Mouse (Mus musculus) MEL (cell line): Measurements from ENCODE around the gene Ebi3. TPM values are rescaled to one million over a fixed set of nuclear protein-coding genes. Genes with fewer than 3 reads are reported as not detected.
A peak's percentile ranks its signal among the peaks of the same experiment; 100 is the strongest.

ENCODE experiments used
- DNase-seq: peaks from one replicate; pipeline ENCODE4 v3.0.0; 2011; ENCODE audit warnings: low read depth, low spot score
- H3K27ac ChIP-seq: 2 replicates; pipeline ENCODE4 v1.5.1; 2012; ENCODE audit warnings: low read depth, mild to moderate bottlenecking, control low read depth, low read length, moderate library complexity; ENCODE audit not compliant: control insufficient read depth
- H3K27me3 ChIP-seq, 2 experiments: fragments of 150-350 bp in 1 of 2; sonication (generic) in 1 of 2; 2 replicates each; pipeline ENCODE4 v1.6.1; 2012; ENCODE audit warnings: low read length in 2 of 2, mild to moderate bottlenecking in 2 of 2, improper control_type of control experiment in 1 of 2, moderate library complexity in 1 of 2; ENCODE audit not compliant: insufficient read depth in 2 of 2, control insufficient read depth in 1 of 2
- H3K36me3 ChIP-seq, 2 experiments: 2 replicates each; pipeline ENCODE4 v1.6.1; 2012 to 2014; ENCODE audit warnings: low read length in 2 of 2, improper control_type of control experiment in 1 of 2, inconsistent platforms in 1 of 2, mild to moderate bottlenecking in 1 of 2; ENCODE audit not compliant: insufficient read depth in 2 of 2, control insufficient read depth in 1 of 2
- H3K4me1 ChIP-seq, 2 experiments: fragments of 150-350 bp in 1 of 2; sonication (generic) in 1 of 2; 2 replicates each; pipeline ENCODE4 v1.6.1; 2012; ENCODE audit warnings: low read length in 2 of 2, improper control_type of control experiment in 1 of 2, mild to moderate bottlenecking in 1 of 2; ENCODE audit not compliant: insufficient read depth in 2 of 2, control insufficient read depth in 1 of 2
- H3K4me3 ChIP-seq, 2 experiments: fragments of 150-350 bp in 1 of 2; sonication (generic) in 1 of 2; 2 replicates each; pipeline ENCODE4 v1.5.1; 2012; ENCODE audit warnings: low read depth in 2 of 2, low read length in 2 of 2, mild to moderate bottlenecking in 2 of 2, moderate library complexity in 2 of 2, control low read depth in 1 of 2, improper control_type of control experiment in 1 of 2; ENCODE audit not compliant: control insufficient read depth in 1 of 2, insufficient read depth in 1 of 2
- H3K79me2 ChIP-seq: 2 replicates; pipeline ENCODE4 v1.6.1; 2012; ENCODE audit warnings: mild to moderate bottlenecking, low read length, moderate library complexity; ENCODE audit not compliant: control insufficient read depth, poor library complexity, insufficient read depth
- H3K9ac ChIP-seq: 2 replicates; pipeline ENCODE4 v1.6.1; 2012; ENCODE audit warnings: low read depth, mild to moderate bottlenecking, control low read depth, low read length, moderate library complexity; ENCODE audit not compliant: control insufficient read depth, poor library complexity, severe bottlenecking
- H3K9me3 ChIP-seq: fragments of 150-350 bp; sonication (generic); replicated peaks from 2 replicates; pipeline ENCODE4 v1.6.1; 2012; ENCODE audit warnings: mild to moderate bottlenecking, low read length, improper control_type of control experiment, moderate library complexity; ENCODE audit not compliant: insufficient read depth
- BHLHE40 ChIP-seq: IDR thresholded peaks from 2 replicates; pipeline ENCODE4 v1.6.1; 2012; ENCODE audit warnings: low read depth, mild to moderate bottlenecking, inconsistent platforms, low read length, improper control_type of control experiment, borderline replicate concordance
- CTCF ChIP-seq, 3 experiments: IDR thresholded peaks in 2 of 3; conservative IDR thresholded peaks in 1 of 3; 2 replicates each; pipeline ENCODE4 v1.5.1; 2011 to 2012; ENCODE audit warnings: low read length in 3 of 3, low read depth in 2 of 3, mild to moderate bottlenecking in 2 of 3, improper control_type of control experiment in 1 of 3, inconsistent platforms in 1 of 3, mixed read lengths in 1 of 3, moderate library complexity in 1 of 3; ENCODE audit not compliant: control insufficient read depth in 1 of 3, insufficient read depth in 1 of 3, poor library complexity in 1 of 3, severe bottlenecking in 1 of 3
- ELF1 ChIP-seq: IDR thresholded peaks from 2 replicates; pipeline ENCODE4 v1.6.1; 2014; ENCODE audit warnings: low read depth, mild to moderate bottlenecking, inconsistent platforms, low read length, improper control_type of control experiment, moderate library complexity
- EP300 ChIP-seq, 2 experiments: IDR thresholded peaks; 2 replicates each; pipeline ENCODE4 v1.6.1; 2011; ENCODE audit warnings: improper control_type of control experiment in 2 of 2, low read length in 2 of 2, low read depth in 1 of 2, mild to moderate bottlenecking in 1 of 2
- GATA1 ChIP-seq: IDR thresholded peaks from 2 replicates; pipeline ENCODE4 v1.6.1; 2011; ENCODE audit warnings: low read depth, low read length, improper control_type of control experiment
- MAFK ChIP-seq: IDR thresholded peaks from 2 replicates; pipeline ENCODE4 v1.6.1; 2011; ENCODE audit warnings: low read depth, mild to moderate bottlenecking, low read length, improper control_type of control experiment, borderline replicate concordance
- MAX ChIP-seq: IDR thresholded peaks from 2 replicates; pipeline ENCODE4 v1.6.1; 2011; ENCODE audit warnings: low read length, improper control_type of control experiment
- MAZ ChIP-seq: IDR thresholded peaks from 2 replicates; pipeline ENCODE4 v1.6.1; 2012; ENCODE audit warnings: low read depth, mild to moderate bottlenecking, inconsistent platforms, low read length, improper control_type of control experiment
- MXI1 ChIP-seq: IDR thresholded peaks from 2 replicates; pipeline ENCODE4 v1.6.1; 2011; ENCODE audit warnings: mild to moderate bottlenecking, low read depth, low read length, improper control_type of control experiment
- MYC ChIP-seq: IDR thresholded peaks from 2 replicates; pipeline ENCODE4 v1.6.1; 2011; ENCODE audit warnings: low read depth, mild to moderate bottlenecking, low read length, improper control_type of control experiment, moderate library complexity
- POLR2A ChIP-seq, 2 experiments: IDR thresholded peaks; 2 replicates each; pipeline ENCODE4 v1.6.1; 2011 to 2012; ENCODE audit warnings: low read length in 2 of 2, mild to moderate bottlenecking in 2 of 2, control low read depth in 1 of 2, improper control_type of control experiment in 1 of 2, low read depth in 1 of 2, moderate library complexity in 1 of 2; ENCODE audit not compliant: control insufficient read depth in 1 of 2, insufficient read depth in 1 of 2, poor library complexity in 1 of 2
- POLR2AphosphoS2 ChIP-seq: IDR thresholded peaks from 2 replicates; pipeline ENCODE4 v1.6.1; 2011; ENCODE audit warnings: low read length, improper control_type of control experiment
- RCOR1 ChIP-seq: IDR thresholded peaks from 2 replicates; pipeline ENCODE4 v1.6.1; 2012; ENCODE audit warnings: low read depth, mild to moderate bottlenecking, inconsistent platforms, low read length, improper control_type of control experiment
- SIN3A ChIP-seq: IDR thresholded peaks from 2 replicates; pipeline ENCODE4 v1.6.1; 2012; ENCODE audit warnings: low read length, improper control_type of control experiment, inconsistent platforms
- SMC3 ChIP-seq: IDR thresholded peaks from 2 replicates; pipeline ENCODE4 v1.6.1; 2011; ENCODE audit warnings: low read depth, low read length, improper control_type of control experiment
- TBP ChIP-seq: IDR thresholded peaks from 2 replicates; pipeline ENCODE4 v1.8.0; 2011; ENCODE audit warnings: low read depth, low read length, improper control_type of control experiment
- TCF12 ChIP-seq: IDR thresholded peaks from 2 replicates; pipeline ENCODE4 v1.6.1; 2014; ENCODE audit warnings: low read depth, mild to moderate bottlenecking, inconsistent platforms, low read length, improper control_type of control experiment, moderate library complexity
- UBTF ChIP-seq: IDR thresholded peaks from 2 replicates; pipeline ENCODE4 v1.6.1; 2012; ENCODE audit warnings: low read depth, mild to moderate bottlenecking, inconsistent platforms, low read length, improper control_type of control experiment, moderate library complexity, borderline replicate concordance; ENCODE audit not compliant: insufficient read depth
- USF2 ChIP-seq, 2 experiments: IDR thresholded peaks; 2 replicates each; pipeline ENCODE4 v1.6.1; 2011 to 2012; ENCODE audit warnings: improper control_type of control experiment in 2 of 2, low read length in 2 of 2, borderline replicate concordance in 1 of 2, inconsistent platforms in 1 of 2, low read depth in 1 of 2, mild to moderate bottlenecking in 1 of 2; ENCODE audit not compliant: insufficient read depth in 1 of 2
- ZC3H11A ChIP-seq: IDR thresholded peaks from 2 replicates; pipeline ENCODE4 v1.6.1; 2012; ENCODE audit warnings: low read depth, mild to moderate bottlenecking, inconsistent platforms, low read length, improper control_type of control experiment
- ZKSCAN1 ChIP-seq: IDR thresholded peaks from 2 replicates; pipeline ENCODE4 v1.6.1; 2012; ENCODE audit warnings: low read depth, mild to moderate bottlenecking, inconsistent platforms, low read length, improper control_type of control experiment, moderate library complexity
- ZMIZ1 ChIP-seq: IDR thresholded peaks from 2 replicates; pipeline ENCODE4 v1.6.1; 2012; ENCODE audit warnings: low read depth, mild to moderate bottlenecking, inconsistent platforms, low read length, improper control_type of control experiment, moderate library complexity
- ZNF384 ChIP-seq: IDR thresholded peaks from 2 replicates; pipeline ENCODE4 v1.6.1; 2012; ENCODE audit warnings: low read depth, mild to moderate bottlenecking, inconsistent platforms, low read length, improper control_type of control experiment
- polyA plus RNA-seq, 2 experiments: library from polyadenylated mRNA; stranded (reverse) in 1 of 2; unstranded in 1 of 2; fragments of >175 nt in 1 of 2; fragments of >200 nt in 1 of 2; gene quantifications; 2 replicates each; pipeline versions ENCODE4 v1.2.1 to v1.2.4; 2012; ENCODE audit warnings: low replicate concordance in 2 of 2, low read depth in 1 of 2; ENCODE audit not compliant: insufficient read length in 2 of 2, insufficient read depth in 1 of 2, missing spikeins in 1 of 2
- total RNA-seq: library from RNA; depleted of rRNA; stranded (reverse); fragments of 300-350 nt; gene quantifications from 2 replicates; pipeline ENCODE4 v1.2.3, GENCODE M21; 2012

Ebi3 gene
- total and polyA plus RNA-seq, 3 experiments, result 0.15 to 0.86 TPM; not detected in 1

- TF ChIP-seq USF2 (IDR thresholded peaks at IDR 0.05; ENCODE audit: borderline replicate concordance in 1 of 2, insufficient read depth in 1 of 2, low read depth in 1 of 2, low read length in 2 of 2), result no peak
- TF ChIP-seq UBTF, result no peak
- TF ChIP-seq ZMIZ1, result no peak
- no peak for TF ChIP-seq TBP
- no peak for TF ChIP-seq ZNF384
- no peak for TF ChIP-seq MAZ
- 0 out of 2 replicates have a peak, but pooled peaks have one; percentile 29 for TF ChIP-seq MXI1
- no peak for TF ChIP-seq BHLHE40
- TF ChIP-seq GATA1, result no peak
Observed at GRCm38 (mm10) chr17:55976255-55976862, 23.9 kb downstream of the Ebi3 start (continued).

- no peak for TF ChIP-seq EP300 (IDR thresholded peaks at IDR 0.05; ENCODE audit: low read depth in 1 of 2, low read length in 2 of 2)
- TF ChIP-seq POLR2AphosphoS2, result no peak
- no peak for TF ChIP-seq RCOR1
- TF ChIP-seq ZKSCAN1, result no peak
- TF ChIP-seq ZC3H11A, result no peak
- TF ChIP-seq CTCF (IDR thresholded peaks at IDR 0.05 in 2 of 3, conservative IDR thresholded peaks at IDR 0.05 in 1 of 3; ENCODE audit: control insufficient read depth in 1 of 3, insufficient read depth in 1 of 3, low read depth in 2 of 3, low read length in 3 of 3, poor library complexity in 1 of 3, severe bottlenecking in 1 of 3), result no peak
- TF ChIP-seq TBP, result no peak
- TF ChIP-seq POLR2A (IDR thresholded peaks at IDR 0.05; ENCODE audit: control insufficient read depth in 1 of 2, insufficient read depth in 1 of 2, low read depth in 1 of 2, low read length in 2 of 2, poor library complexity in 1 of 2), result no peak
- TF ChIP-seq MYC, result no peak
- TF ChIP-seq GATA1, result no peak
- TF ChIP-seq SIN3A, result no peak
- TF ChIP-seq MAFK, result no peak
- TF ChIP-seq SMC3, result no peak
- no peak for TF ChIP-seq MAX
- no peak for TF ChIP-seq TCF12
- no peak for TF ChIP-seq ELF1
- DNase-seq, result no peak
- no peaks in the 10 kb centered on the region for H3K9me3 ChIP-seq
Observed at GRCm38 (mm10) chr17:55977301-55977700, 24.9 kb downstream of the Ebi3 start.

More at GRCm38 (mm10) chr17:55977301-55977700, 24.9 kb downstream of the Ebi3 start:
- H3K36me3 ChIP-seq, result no peaks in the 10 kb centered on the region
- H3K4me1 ChIP-seq, result no peaks in the 10 kb centered on the region
- no peak overlapping the region for H3K9ac ChIP-seq
- no peaks in the 10 kb centered on the region for H3K79me2 ChIP-seq
- H3K27me3 ChIP-seq, result no peaks in the 10 kb centered on the region; a peak in 1 of 4 replicates
- H3K27ac ChIP-seq, result no peak overlapping the region
- H3K4me3 ChIP-seq, result no peak overlapping the region
